Mouse (Mus musculus): ENCODE results near the gene Ndufaf1. TPM values are rescaled to one million over a fixed set of nuclear protein-coding genes. Genes with fewer than 3 reads are reported as not detected.
"Not testable (repeated sequence)": the region's sequence is repeated elsewhere in the genome, so short reads cannot be mapped to it uniquely, and the experiment has no call there.

Ndufaf1 gene
- polyA plus RNA-seq, 1 experiment from 2014 or later: 44.6 TPM

GRCm38 (mm10) chr2:119675215-119675784 is 12.7 kb upstream of the Ndufaf1 start:
- H3K4me1 ChIP-seq (replicated peaks): peaks cover 27% of the 10 kb centered on the region
- 0 out of 2 replicates have a peak, but pooled peaks cover 3% of the 10 kb centered on the region for H3K36me3 ChIP-seq
- DNase-seq (no peak), ATAC-seq (ENCODE audit: low read depth) (peak; percentile 81)
- under 1% methylated on average over 38 of the region's 39 CpGs for WGBS (ENCODE audit: insufficient replicate concordance)
- H3K4me3 ChIP-seq (replicated peaks): peak overlapping the region; percentile 92
- H3K27me3 ChIP-seq: 0 out of 2 replicates have a peak, but pooled peaks cover 3% of the 10 kb centered on the region
- H3K27ac ChIP-seq: peak overlapping the region; percentile 89
- peak overlapping the region; percentile 98 for H3K9ac ChIP-seq
- H3K4me2 ChIP-seq: peak overlapping the region; percentile 89
- H3K9me3 ChIP-seq (replicated peaks): no peaks in the 10 kb centered on the region

GRCm38 (mm10) chr2:119674525-119675214 is 12.0 kb upstream of the Ndufaf1 start, which contains the start of gene Rtf1:
Rtf1 (plus strand) TSS chr2:119675068.
- ATAC-seq (ENCODE audit: low read depth) (peak; percentile 92), DNase-seq (peak; percentile 89)
- under 1% methylated on average over 55 of the region's 58 CpGs for WGBS (ENCODE audit: insufficient replicate concordance)
- peaks cover 27% of the 10 kb centered on the region for H3K4me1 ChIP-seq (replicated peaks)
- peak within 1 kb of the TSS; percentile 92 for H3K4me3 ChIP-seq (replicated peaks)
- peak within 1 kb of the TSS; percentile 89 for H3K4me2 ChIP-seq
- H3K9me3 ChIP-seq (replicated peaks): no peaks in the 10 kb centered on the region
- H3K27me3 ChIP-seq: 0 out of 2 replicates have a peak, but pooled peaks cover 3% of the 10 kb centered on the region
- H3K36me3 ChIP-seq: no peaks in the 10 kb centered on the region
- peak within 1 kb of the TSS; percentile 98 for H3K9ac ChIP-seq
- peak within 1 kb of the TSS; percentile 89 for H3K27ac ChIP-seq

GRCm38 (mm10) chr2:119669010-119669409 is 6.4 kb upstream of the Ndufaf1 start:
- whole genome bisulfite sequencing (ENCODE audit: insufficient replicate concordance): 23% methylated on average over 7 of the region's 7 CpGs
- ATAC-seq (ENCODE audit: low read depth): no peak
- Histone ChIP-seq H3K4me1 (replicated peaks) (peaks cover 19% of the 10 kb centered on the region), H3K4me3 (replicated peaks) (no peak overlapping the region), H3K36me3 (no peaks in the 10 kb centered on the region), H3K4me2 (no peak overlapping the region), H3K27me3 (0 out of 2 replicates have a peak, but pooled peaks cover 3% of the 10 kb centered on the region), H3K9me3 (replicated peaks) (no peaks in the 10 kb centered on the region), H3K27ac (no peak overlapping the region), H3K9ac (no peak overlapping the region)
- DNase-seq: no peak

GRCm38 (mm10) chr2:119665744-119666143 is 3.1 kb upstream of the Ndufaf1 start:
- not testable (repeated sequence) for H3K27me3 ChIP-seq; H3K9me3 ChIP-seq (replicated peaks); H3K36me3 ChIP-seq; H3K4me2 ChIP-seq; DNase-seq; ATAC-seq (ENCODE audit: low read depth); H3K9ac ChIP-seq; H3K4me3 ChIP-seq (replicated peaks); H3K27ac ChIP-seq
- WGBS (ENCODE audit: insufficient replicate concordance): 66% methylated on average over 22 of the region's 23 CpGs
- peaks cover 29% of the 10 kb centered on the region for H3K4me1 ChIP-seq (replicated peaks)

- WGBS (ENCODE audit: insufficient replicate concordance): 87% methylated on average over 5 of the region's 5 CpGs
- Histone ChIP-seq H3K27ac (no peak overlapping the region), H3K4me2 (no peak overlapping the region), H3K9ac (no peak overlapping the region), H3K27me3 (no peaks in the 10 kb centered on the region), H3K36me3 (peaks cover 99% of the 10 kb centered on the region), H3K4me3 (replicated peaks) (no peak overlapping the region), H3K4me1 (replicated peaks) (no peaks in the 10 kb centered on the region), H3K9me3 (replicated peaks) (no peaks in the 10 kb centered on the region)
- ATAC-seq (ENCODE audit: low read depth) (no peak), DNase-seq (no peak)
Measured at GRCm38 (mm10) chr2:119644254-119644653, 18.4 kb downstream of the Ndufaf1 start.

- DNase-seq (no peak), ATAC-seq (ENCODE audit: low read depth) (no peak)
- peaks cover 100% of the 10 kb centered on the region for H3K36me3 ChIP-seq
- H3K27me3 ChIP-seq: no peaks in the 10 kb centered on the region
- H3K9me3 ChIP-seq (replicated peaks): no peaks in the 10 kb centered on the region
- H3K9ac ChIP-seq: no peak overlapping the region
- H3K4me2 ChIP-seq: no peak overlapping the region
- no peak overlapping the region for H3K4me3 ChIP-seq (replicated peaks)
- no peaks in the 10 kb centered on the region for H3K4me1 ChIP-seq (replicated peaks)
- WGBS (ENCODE audit: insufficient replicate concordance): 78% methylated on average over 5 of the region's 5 CpGs
- H3K27ac ChIP-seq: no peak overlapping the region
Measured at GRCm38 (mm10) chr2:119641214-119641912, 21.3 kb downstream of the Ndufaf1 start.

- Histone ChIP-seq H3K4me1 (replicated peaks) (no peaks in the 10 kb centered on the region), H3K27me3 (no peaks in the 10 kb centered on the region), H3K27ac (no peak overlapping the region), H3K9ac (no peak overlapping the region), H3K9me3 (replicated peaks) (no peaks in the 10 kb centered on the region), H3K36me3 (peaks cover 100% of the 10 kb centered on the region), H3K4me2 (no peak overlapping the region), H3K4me3 (replicated peaks) (no peak overlapping the region)
- no peak for DNase-seq
- no peak for ATAC-seq (ENCODE audit: low read depth)
- 83% methylated on average over 1 of the region's 1 CpGs for WGBS (ENCODE audit: insufficient replicate concordance)
Measured at GRCm38 (mm10) chr2:119636781-119637180, 25.8 kb downstream of the Ndufaf1 start.

- Histone ChIP-seq H3K27me3 (no peaks in the 10 kb centered on the region), H3K9ac (peak overlapping the region; percentile 61), H3K27ac (peak overlapping the region; percentile 18; the same call in 1 of the 2 replicates), H3K9me3 (replicated peaks) (no peaks in the 10 kb centered on the region), H3K4me3 (replicated peaks) (peak overlapping the region; percentile 77), H3K4me1 (replicated peaks) (peaks cover 42% of the 10 kb centered on the region), H3K36me3 (peaks cover 48% of the 10 kb centered on the region), H3K4me2 (peak overlapping the region; percentile 75)
- WGBS (ENCODE audit: insufficient replicate concordance): 84% methylated on average over 2 of the region's 2 CpGs
- DNase-seq (no peak), ATAC-seq (ENCODE audit: low read depth) (no peak)
Measured at GRCm38 (mm10) chr2:119621302-119621701, 41.3 kb downstream of the Ndufaf1 start.

- WGBS (ENCODE audit: insufficient replicate concordance): 4% methylated on average over 6 of the region's 6 CpGs
- ATAC-seq (ENCODE audit: low read depth): not testable (repeated sequence)
- peaks cover 39% of the 10 kb centered on the region for H3K36me3 ChIP-seq
Measured at GRCm38 (mm10) chr2:119619002-119619401, 43.6 kb downstream of the Ndufaf1 start.

GRCm38 (mm10) chr2:119618199-119618982 is 44.2 kb downstream of the Ndufaf1 start, which contains the start of the genes Nusap1 and Oip5:
Nusap1 (plus strand) TSS chr2:119618298.
Oip5 (minus strand) TSS chr2:119618469.
- Histone ChIP-seq H3K27ac (peak within 1 kb of the TSS; percentile 95), H3K27me3 (no peaks in the 10 kb centered on the region), H3K9ac (peak within 1 kb of the TSS; percentile 84), H3K4me1 (replicated peaks) (peaks cover 41% of the 10 kb centered on the region), H3K9me3 (replicated peaks) (no peaks in the 10 kb centered on the region), H3K4me2 (peak within 1 kb of the TSS; percentile 75), H3K36me3 (peaks cover 39% of the 10 kb centered on the region), H3K4me3 (replicated peaks) (peak within 1 kb of the TSS; percentile 77)
- WGBS (ENCODE audit: insufficient replicate concordance): under 1% methylated on average over 55 of the region's 55 CpGs
- DNase-seq: peak; percentile 96
- peak; percentile 97 for ATAC-seq (ENCODE audit: low read depth)

More at GRCm38 (mm10) chr2:119619002-119619401, 43.6 kb downstream of the Ndufaf1 start:
- not testable (repeated sequence) for H3K9me3 ChIP-seq (replicated peaks); DNase-seq; H3K27me3 ChIP-seq
- peak overlapping the region; percentile 85 for H3K27ac ChIP-seq
- H3K4me1 ChIP-seq (replicated peaks): peaks cover 46% of the 10 kb centered on the region
- H3K9ac ChIP-seq: peak overlapping the region; percentile 80
- H3K4me2 ChIP-seq: peak overlapping the region; percentile 75
- peak overlapping the region; percentile 77 for H3K4me3 ChIP-seq (replicated peaks)
